Mouse (Mus musculus) kidney, adult 11 months (tissue): Measurements from ENCODE around the gene Mgme1.

Experiments
- DNase-seq: peaks from one replicate; pipeline ENCODE4 v3.0.0; 2022

Gene Mgme1

GRCm38 (mm10) chr2:144264398-144265119, 5.9 kb upstream of the Mgme1 start:
- DNase-seq, result peak; percentile 54

DNA sequence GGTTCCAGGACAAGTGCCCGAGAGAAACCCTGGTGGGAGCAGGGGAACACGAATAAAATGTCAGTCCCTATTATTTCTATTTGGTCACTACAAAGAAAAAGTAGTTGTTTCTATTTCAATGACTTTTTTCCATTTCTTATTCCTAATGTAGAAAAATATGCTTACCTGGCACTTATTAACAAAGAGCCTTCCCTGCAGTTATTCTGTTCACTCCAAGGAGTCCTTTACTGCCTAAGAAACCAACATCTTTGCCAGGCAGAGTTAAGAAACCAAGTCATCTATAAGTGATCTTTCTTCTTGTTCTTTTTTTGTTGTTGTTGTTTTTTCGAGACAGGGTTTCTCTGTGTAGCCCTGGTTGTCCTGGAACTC, 5.4 kb upstream of the Mgme1 start:
- no peak for DNase-seq

GRCm38 (mm10) chr2:144265916-144266683, 4.4 kb upstream of the Mgme1 start:
- DNase-seq, result no peak

- no peak for DNase-seq
Observed at GRCm38 (mm10) chr2:144267004-144267730, 3.3 kb upstream of the Mgme1 start.

DNA sequence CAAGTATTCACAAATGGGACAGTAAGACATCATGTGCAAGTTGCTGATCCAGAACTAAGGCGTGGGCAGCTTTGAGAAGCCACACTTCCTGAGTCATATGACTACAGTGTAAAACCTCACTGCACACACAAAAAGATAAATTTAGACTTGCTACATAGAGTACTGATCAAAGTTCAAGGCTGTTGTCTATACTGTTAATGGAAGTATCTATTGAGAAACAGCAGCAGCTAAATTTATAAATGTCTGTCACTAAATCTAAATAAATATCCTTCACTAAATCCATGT, 2.8 kb upstream of the Mgme1 start:
- DNase-seq, result no peak

DNA sequence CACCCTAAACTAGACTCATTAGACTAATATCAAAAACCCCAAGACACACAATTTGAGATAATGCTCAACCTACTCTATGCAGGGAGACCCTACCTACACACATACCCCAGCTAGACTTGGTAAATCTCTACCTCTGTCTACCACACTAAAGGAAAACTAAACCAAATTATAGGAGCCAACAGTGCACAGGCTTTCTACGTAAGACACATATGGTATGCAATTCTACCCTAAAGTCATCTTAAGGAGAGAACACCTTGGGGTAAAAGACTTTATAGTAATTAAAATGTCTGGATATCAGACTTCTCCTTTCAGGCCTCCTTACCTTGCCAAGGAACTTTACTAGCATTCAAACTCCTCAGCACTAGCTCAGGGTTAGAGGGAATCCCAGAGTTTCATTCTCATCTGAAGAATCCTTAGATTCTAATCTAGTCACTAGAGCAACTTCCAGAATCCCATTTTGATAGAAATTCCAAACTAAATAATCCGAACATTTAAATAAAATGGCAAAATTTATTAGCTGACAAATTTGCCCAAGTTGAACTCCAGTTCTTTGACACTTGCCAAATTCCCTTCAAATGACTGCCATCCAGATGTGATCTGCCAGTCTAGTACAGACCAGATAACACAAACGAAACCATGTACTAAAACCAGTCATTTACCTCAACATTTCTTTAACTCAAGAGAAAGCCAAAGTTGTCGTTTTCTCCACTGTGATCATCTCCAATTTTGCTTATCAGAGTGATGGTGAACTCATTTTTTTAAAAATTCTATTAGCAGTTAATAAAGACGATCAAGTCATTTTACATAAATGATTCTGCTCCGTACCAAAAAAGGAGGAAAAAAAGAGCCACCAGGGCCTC, 1.8 kb upstream of the Mgme1 start:
- no peak for DNase-seq

DNA sequence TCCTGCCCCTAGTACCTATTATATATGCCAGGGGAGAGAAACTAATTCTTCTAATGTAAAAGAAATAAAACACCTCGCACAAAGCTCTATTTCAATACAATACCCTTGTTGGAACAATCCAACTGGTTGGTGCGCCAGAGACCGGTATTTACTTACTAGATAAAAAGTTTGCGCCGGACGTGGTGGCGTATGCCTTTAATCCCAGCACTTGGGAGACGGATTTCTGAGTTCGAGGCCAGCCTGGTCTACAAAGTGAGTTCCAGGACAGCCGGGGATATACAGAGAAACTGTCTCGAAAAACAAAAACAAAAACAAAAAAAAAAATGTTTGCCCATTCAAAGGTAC, 1.2 kb upstream of the Mgme1 start:
- DNase-seq, result no peak

DNA sequence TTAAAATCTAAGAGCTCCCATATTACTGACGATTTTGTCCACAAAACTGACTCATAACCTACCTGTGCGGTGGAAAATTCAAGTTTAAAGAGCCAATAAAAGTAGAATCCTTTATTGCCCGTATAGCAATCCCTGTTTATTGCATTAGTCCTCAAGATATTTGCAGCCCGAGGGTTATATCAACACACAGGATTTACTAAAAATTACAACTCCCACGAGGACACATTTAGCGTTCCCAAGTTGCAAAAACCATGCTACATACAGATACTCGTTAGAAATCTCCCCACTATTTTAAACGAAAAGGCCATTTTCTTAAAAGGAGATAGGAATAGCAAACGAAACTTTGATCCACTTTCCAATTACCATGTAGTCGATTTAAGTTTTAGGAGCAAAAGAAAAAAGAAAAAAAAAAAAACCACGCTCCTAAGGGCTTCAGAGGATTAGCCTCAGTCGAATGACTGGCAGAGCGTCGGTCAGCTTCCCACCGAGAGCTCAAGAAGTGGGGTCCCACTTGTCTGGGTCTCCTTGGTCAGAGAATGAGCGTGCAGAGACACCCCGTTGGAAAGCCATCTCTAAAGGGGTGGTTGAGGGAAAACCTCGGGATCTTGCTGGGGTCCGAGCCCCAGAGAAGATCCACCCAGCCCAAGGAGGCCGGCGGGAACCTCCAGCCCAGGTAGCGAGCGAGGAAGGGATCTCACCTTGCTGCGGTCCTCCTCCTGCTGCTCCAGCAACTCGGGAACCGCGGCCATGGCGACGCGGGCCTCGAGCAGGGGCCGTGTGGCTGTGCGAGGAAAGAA, 586 bp upstream of the Mgme1 start:
- no peak for DNase-seq

- DNase-seq, result no peak
Observed at GRCm38 (mm10) chr2:144272088-144272487, 1.6 kb downstream of the Mgme1 start.

DNA sequence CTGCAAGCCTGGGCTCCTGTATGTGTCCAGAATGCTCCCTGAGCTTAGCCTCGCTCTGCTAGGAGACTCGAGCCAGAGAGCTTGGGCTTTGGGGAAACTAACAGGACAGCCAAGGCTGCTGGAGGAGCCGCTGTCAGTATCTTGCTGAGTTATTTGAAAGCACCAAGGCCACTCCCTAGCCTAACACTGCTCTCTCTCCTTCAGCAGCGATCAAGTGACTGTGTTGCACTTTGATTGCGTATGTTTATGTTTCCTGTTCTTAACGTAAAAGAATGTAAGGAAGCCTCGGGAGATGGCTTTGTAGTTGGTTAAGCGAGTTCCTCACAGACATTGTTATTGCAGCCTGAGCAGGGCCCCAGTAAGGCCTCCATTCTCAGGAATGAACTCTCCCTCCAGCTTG, 4.3 kb downstream of the Mgme1 start:
- no peak for DNase-seq

DNA sequence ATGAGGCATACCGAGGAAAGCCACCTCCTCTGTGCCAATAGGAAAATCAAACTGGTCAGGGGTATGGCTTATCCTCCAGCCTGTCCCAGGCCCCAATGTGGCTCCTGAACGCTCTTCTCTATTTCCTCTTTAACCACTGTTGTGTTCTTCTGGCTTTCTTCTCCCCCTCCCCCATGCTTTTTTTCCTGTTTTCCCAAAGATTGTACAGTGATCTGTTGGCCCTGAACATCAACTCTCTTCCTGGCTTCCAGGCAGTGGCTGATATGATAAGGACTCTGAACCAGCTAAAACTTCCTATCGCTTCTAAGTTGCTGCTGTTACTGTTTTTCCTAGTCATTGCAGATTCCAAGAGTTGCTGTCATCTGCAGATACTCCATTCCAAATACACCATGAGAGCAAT, 6.4 kb downstream of the Mgme1 start:
- no peak for DNase-seq

DNA sequence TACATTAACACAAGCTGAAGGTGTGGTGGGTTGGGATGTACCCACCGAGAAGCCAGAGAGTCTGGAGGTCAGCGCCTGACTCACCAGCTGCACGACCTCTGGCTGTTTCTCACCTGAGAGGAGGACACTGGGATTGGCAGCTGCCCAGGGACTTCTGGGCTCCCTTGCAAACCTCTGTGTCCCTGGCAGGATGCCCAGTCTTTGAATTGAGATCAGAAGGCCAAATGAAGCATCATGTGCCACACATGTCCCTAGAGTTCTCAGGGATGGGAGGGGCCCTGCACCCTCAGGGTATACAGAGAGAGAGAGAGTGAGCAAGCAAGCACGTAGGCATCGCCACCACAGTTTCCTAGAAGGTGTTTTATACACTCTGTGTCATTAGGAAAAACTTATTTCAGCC, 9.3 kb downstream of the Mgme1 start:
- DNase-seq, result peak; percentile 83

DNA sequence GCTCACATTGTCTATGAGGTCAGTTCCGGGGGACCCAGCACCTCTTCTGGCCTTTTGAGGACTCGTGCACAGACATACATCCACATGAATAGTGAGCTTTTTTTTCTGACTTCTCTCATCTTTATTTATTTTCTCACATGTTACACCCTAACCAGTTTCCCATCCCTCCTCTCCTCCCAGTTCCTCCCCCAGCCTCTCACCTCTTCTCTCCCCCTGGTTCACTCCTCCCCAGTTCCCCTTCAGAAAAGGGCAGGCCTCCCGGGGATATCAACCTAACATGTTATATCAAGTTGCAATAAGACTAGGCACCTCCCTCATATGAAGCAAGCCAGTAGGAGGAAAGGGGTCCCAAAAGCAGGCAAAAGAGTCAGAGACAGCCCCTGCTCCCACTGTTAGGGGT, 10.1 kb downstream of the Mgme1 start:
- DNase-seq, result no peak

DNA sequence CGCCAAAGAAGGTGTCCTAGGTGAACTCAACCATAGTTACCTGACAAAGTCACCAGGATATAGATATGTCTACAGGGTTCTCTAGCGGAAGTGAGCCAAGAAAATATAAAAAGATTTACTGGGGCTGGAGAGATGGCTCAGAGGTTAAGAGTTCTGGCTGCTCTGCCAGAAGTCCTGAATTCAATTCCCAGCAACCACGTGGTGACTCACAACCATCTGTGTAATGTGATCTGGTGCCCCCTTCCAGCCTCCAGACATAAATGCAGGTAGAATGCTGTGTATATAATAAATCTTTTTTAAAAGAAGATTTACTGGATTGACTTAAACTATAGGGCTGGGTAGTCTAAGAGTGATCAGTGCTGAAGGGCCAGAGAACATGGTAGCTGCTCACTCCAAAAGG, 11.0 kb downstream of the Mgme1 start:
- DNase-seq, result no peak

DNA sequence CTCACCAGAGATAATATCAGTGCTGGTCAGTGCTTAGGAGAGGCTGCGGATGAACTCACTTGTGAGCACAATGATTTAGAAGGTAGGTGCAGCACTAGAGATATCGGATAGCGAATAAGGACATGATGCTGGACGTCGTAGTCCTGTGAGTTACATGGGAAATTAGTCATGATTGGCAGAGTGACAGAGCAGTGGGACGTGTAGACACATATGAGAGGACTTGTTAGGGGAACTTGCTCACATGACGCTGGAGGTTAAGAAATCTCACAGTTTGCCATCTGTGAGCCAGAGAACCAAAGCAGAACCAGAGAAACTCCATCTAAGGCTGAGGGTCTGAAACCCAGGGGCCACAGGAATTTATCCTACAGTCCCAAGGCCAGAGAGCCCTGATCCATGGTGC, 19.9 kb downstream of the Mgme1 start:
- no peak for DNase-seq

GRCm38 (mm10) chr2:144291600-144292305, 21.3 kb downstream of the Mgme1 start:
- DNase-seq, result no peak

DNA sequence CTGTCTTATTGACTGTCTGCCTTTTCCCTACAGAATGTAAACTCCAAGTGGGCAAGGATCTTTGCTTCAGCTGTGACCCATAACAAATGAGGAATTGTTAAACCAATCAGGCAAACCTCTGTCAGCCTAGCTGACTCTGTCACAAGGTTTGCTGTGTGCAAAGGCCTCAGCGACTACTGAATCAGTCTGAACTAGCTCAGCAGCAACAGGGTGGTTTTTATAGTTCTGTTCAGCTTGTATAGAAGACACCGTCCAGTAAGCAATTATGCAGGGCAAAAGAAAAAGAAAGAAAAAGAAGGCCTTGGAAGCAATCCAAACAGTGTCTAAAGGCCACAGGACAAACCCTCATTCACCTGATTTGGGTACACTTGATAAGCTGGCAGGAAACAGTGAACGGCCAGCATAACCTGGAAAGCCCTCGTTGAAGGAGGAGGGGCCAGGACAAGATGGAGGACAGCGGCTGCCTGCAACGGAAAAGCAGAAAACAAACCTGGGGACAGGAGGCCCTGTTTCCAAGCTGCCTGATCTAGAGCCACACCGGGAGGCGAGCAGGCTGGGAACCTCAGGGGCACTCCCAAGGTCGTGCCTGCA, 24.8 kb downstream of the Mgme1 start:
- no peak for DNase-seq

GRCm38 (mm10) chr2:144299749-144300669, 29.5 kb downstream of the Mgme1 start:
- DNase-seq, result no peak

DNA sequence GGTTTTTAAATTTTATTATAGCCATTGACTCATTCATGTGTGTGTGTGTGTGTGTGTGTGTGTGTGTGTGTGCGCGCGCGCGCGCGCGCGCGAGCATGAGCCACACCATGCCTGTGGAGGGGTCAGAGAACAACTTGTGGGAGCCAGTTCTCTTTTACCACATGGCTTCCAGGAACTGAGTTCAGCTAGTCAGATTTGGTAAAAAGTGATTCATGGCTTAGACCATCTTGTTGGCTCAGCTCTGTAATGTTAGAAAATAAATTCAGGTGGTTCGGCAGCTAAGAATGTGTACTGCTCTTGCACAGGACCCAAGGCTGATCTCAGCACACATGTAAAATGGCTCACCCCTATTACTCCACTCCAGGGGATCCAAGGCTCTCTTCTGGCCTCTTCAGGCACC, 30.6 kb downstream of the Mgme1 start:
- no peak for DNase-seq

GRCm38 (mm10) chr2:144305721-144306294, 35.3 kb downstream of the Mgme1 start:
- no peak for DNase-seq
